Mouse (Mus musculus) lung, postnatal 0 days (tissue): ENCODE measurements at regions not wholly inside any gene's neighbourhood (a gene's known extent, or its start where the extent isn't known, plus 50 kb on each side); places are given as distances from the start of the nearest gene placed in this dataset.

Experiments used
- ATAC-seq: fragments of 200-750 bp; cut with Nextera tagmentation; 2 replicates; pipeline ENCODE4 v1.8.0; 2017; ENCODE audit warnings: moderate library complexity
- DNase-seq: peaks from one replicate; pipeline ENCODE4 v3.0.0-alpha.2; 2016; ENCODE audit warnings: low spot score
- H3K27ac ChIP-seq: fragments of 300-500 bp; sonication (generic); 2 replicates; pipeline ENCODE4 v1.5.1; 2014; ENCODE audit warnings: antibody characterized with exemption, mild to moderate bottlenecking, low read length, mixed read lengths
- H3K27me3 ChIP-seq: fragments of 300-500 bp; sonication (generic); replicated peaks from 2 replicates; pipeline ENCODE4 v1.6.1; 2014; ENCODE audit warnings: low read length, mixed read lengths; ENCODE audit not compliant: insufficient read depth
- H3K36me3 ChIP-seq: fragments of 300-500 bp; sonication (generic); 2 replicates; pipeline ENCODE4 v1.6.1; 2014; ENCODE audit warnings: low read length, mixed read lengths; ENCODE audit not compliant: insufficient read depth
- H3K4me1 ChIP-seq: fragments of 300-500 bp; sonication (generic); 2 replicates; pipeline ENCODE4 v1.6.1; 2014; ENCODE audit warnings: antibody characterized with exemption, low read depth, low read length, mixed read lengths; ENCODE audit not compliant: insufficient read depth
- H3K4me2 ChIP-seq: fragments of 300-500 bp; sonication (generic); replicated peaks from 2 replicates; pipeline ENCODE4 v1.6.1; 2014; ENCODE audit warnings: low read depth, mild to moderate bottlenecking, low read length, moderate library complexity, mixed read lengths
- H3K4me3 ChIP-seq: fragments of 300-500 bp; sonication (generic); 2 replicates; pipeline ENCODE4 v1.5.1; 2014; ENCODE audit warnings: low read depth, low read length
- H3K9ac ChIP-seq: fragments of 300-500 bp; sonication (generic); replicated peaks from 2 replicates; pipeline ENCODE4 v1.6.1; 2014; ENCODE audit warnings: low read depth, mild to moderate bottlenecking
- H3K9me3 ChIP-seq: fragments of 300-500 bp; sonication (generic); 2 replicates; pipeline ENCODE4 v1.6.1; 2016; ENCODE audit warnings: low read length, mixed read lengths
- CTCF ChIP-seq: IDR thresholded peaks from 2 replicates; pipeline ENCODE4 v1.5.1; 2016; ENCODE audit warnings: antibody characterized with exemption, mild to moderate bottlenecking
- EP300 ChIP-seq: IDR thresholded peaks from 2 replicates; pipeline ENCODE4 v1.6.1; 2016; ENCODE audit warnings: antibody characterized with exemption, mild to moderate bottlenecking, control low read depth
- WGBS: fragments of 180-500 bp; shearing (Covaris S2); extraction: QIAGEN DNeasy Blood & Tissue Kit; methylation state at CpG from one replicate; pipeline ENCODE4 v1.1.7; 2014; 5-methylcytosine and 5-hydroxymethylcytosine counted together

- WGBS: 8% methylated on average over 12 of the region's 12 CpGs
- ATAC-seq (no peak), DNase-seq (no peak)
- Histone ChIP-seq H3K4me3 (no peak overlapping the region), H3K9me3 (no peaks in the 10 kb centered on the region), H3K27me3 (no peaks in the 10 kb centered on the region), H3K4me1 (no peaks in the 10 kb centered on the region), H3K27ac (no peak overlapping the region), H3K4me2 (no peak overlapping the region), H3K36me3 (no peaks in the 10 kb centered on the region), H3K9ac (no peak overlapping the region)
- TF ChIP-seq EP300: no peak
- no peak for TF ChIP-seq CTCF
Observed at GRCm38 (mm10) chr4:153236680-153237079, 245.9 kb downstream of the Ajap1 start.

DNA sequence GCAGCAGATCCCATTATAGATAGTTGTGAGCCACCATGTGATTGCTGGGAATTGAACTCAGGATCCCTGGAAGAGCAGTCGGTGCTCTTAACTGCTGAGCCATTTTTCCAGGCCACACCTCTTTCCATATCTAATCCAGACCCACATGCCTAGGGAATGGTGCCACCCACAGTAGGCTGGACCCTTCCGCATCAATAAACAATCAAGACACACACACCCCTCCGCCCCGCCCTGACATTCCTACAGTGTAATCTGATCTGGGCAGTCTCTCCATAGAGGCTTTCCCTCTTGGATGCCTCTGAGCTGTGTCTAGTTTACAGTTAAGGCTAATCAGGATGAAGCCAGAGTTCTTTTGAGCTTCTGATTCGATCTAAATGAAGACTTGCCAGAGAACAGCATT, 248.8 kb downstream of the Ajap1 start:
- TF ChIP-seq EP300 (no peak), CTCF (no peak)
- WGBS: 51% methylated on average over 5 of the region's 5 CpGs

GRCm38 (mm10) chr4:153229221-153229620, 253.4 kb downstream of the Ajap1 start:
- ATAC-seq (no peak), DNase-seq (no peak)
- H3K9ac ChIP-seq: no peak overlapping the region
- no peak overlapping the region for H3K4me3 ChIP-seq
- H3K4me1 ChIP-seq: no peaks in the 10 kb centered on the region
- no peak overlapping the region for H3K27ac ChIP-seq
- no peaks in the 10 kb centered on the region for H3K9me3 ChIP-seq
- H3K4me2 ChIP-seq: no peak overlapping the region
- H3K27me3 ChIP-seq: no peaks in the 10 kb centered on the region
- 34% methylated on average over 5 of the region's 5 CpGs for WGBS
- no peaks in the 10 kb centered on the region for H3K36me3 ChIP-seq
- TF ChIP-seq CTCF (peak; percentile 25), EP300 (no peak)

More for the DNA sequence above, 248.8 kb downstream of the Ajap1 start:
- no peak overlapping the region for H3K4me3 ChIP-seq
- no peaks in the 10 kb centered on the region for H3K9me3 ChIP-seq
- no peaks in the 10 kb centered on the region for H3K36me3 ChIP-seq
- no peaks in the 10 kb centered on the region for H3K4me1 ChIP-seq
- H3K9ac ChIP-seq: no peak overlapping the region
- H3K27me3 ChIP-seq: no peaks in the 10 kb centered on the region
- H3K4me2 ChIP-seq: no peak overlapping the region
- ATAC-seq (no peak), DNase-seq (no peak)
- H3K27ac ChIP-seq: no peak overlapping the region

GRCm38 (mm10) chr4:153227680-153228420, 254.8 kb downstream of the Ajap1 start:
- no peak overlapping the region for H3K4me3 ChIP-seq
- no peaks in the 10 kb centered on the region for H3K9me3 ChIP-seq
- H3K27me3 ChIP-seq: no peaks in the 10 kb centered on the region
- ATAC-seq (no peak), DNase-seq (no peak)
- no peak overlapping the region for H3K27ac ChIP-seq
- H3K36me3 ChIP-seq: no peaks in the 10 kb centered on the region
- TF ChIP-seq CTCF (no peak), EP300 (no peak)
- no peak overlapping the region for H3K9ac ChIP-seq
- 39% methylated on average over 13 of the region's 13 CpGs for WGBS
- H3K4me2 ChIP-seq: no peak overlapping the region
- no peaks in the 10 kb centered on the region for H3K4me1 ChIP-seq

DNA sequence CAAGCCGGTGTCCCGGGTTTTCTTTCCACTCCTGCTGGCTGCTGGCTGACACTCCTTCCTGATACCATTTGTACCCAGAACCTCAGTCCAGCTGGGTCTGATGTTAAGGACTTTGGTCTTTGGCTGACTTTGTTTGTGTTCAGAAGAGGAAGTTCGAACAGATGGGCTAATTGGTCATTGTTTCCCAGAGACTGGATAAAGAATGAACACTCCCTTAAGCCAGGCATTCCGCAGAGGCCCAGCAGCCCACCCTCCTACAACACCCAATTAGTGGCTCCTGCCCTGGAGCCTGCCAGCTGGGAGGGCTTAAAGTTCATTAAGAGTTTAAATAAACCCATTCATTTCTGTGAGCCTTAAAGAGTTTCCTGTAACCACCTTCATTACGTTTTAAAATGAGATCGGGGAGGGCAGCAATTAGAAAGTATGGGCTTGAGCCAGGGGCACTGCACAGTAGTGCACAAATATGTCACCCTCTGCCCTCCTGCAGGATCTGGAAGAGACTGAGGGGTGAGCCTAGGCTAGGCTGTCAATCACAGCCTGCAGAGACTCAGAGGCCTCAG, 257.9 kb downstream of the Ajap1 start:
- H3K9me3 ChIP-seq: no peaks in the 10 kb centered on the region
- H3K9ac ChIP-seq: no peak overlapping the region
- TF ChIP-seq EP300 (0 out of 2 replicates have a peak, but pooled peaks have one; percentile 27), CTCF (no peak)
- no peaks in the 10 kb centered on the region for H3K36me3 ChIP-seq
- H3K27ac ChIP-seq: no peak overlapping the region
- peak; percentile 71 for DNase-seq
- WGBS: 12% methylated on average over 6 of the region's 6 CpGs
- H3K27me3 ChIP-seq: no peaks in the 10 kb centered on the region
- ATAC-seq: peak; percentile 91
- H3K4me3 ChIP-seq: no peak overlapping the region
- no peaks in the 10 kb centered on the region for H3K4me1 ChIP-seq
- H3K4me2 ChIP-seq: no peak overlapping the region

DNA sequence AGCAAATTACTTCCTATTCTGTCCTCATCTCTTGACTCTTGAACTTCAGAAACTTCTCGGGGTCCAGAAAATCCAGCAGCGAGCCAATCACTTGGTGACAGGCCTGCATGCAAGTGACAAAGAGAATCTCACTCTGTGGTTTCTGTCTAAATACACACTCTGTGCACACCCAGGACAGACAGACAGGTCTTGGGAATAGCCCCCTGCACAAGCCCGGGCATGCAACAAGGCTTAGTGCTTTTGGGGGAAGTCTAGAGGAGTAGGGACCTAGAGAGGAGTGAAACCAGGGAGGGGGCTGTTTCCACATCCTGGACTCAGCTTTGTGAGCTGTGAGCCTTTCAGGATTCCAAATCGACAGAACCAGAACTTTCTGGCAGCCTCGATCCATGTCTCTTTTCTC, 259.6 kb downstream of the Ajap1 start:
- no peak for TF ChIP-seq EP300
- no peak for TF ChIP-seq CTCF
- no peaks in the 10 kb centered on the region for H3K27me3 ChIP-seq
- H3K9me3 ChIP-seq: no peaks in the 10 kb centered on the region
- ATAC-seq: no peak
- no peak overlapping the region for H3K27ac ChIP-seq
- 76% methylated on average over 5 of the region's 5 CpGs for WGBS
- no peak for DNase-seq
- H3K9ac ChIP-seq: no peak overlapping the region
- H3K4me2 ChIP-seq: no peak overlapping the region
- H3K4me1 ChIP-seq: no peaks in the 10 kb centered on the region
- no peak overlapping the region for H3K4me3 ChIP-seq
- no peaks in the 10 kb centered on the region for H3K36me3 ChIP-seq
